Mouse (Mus musculus): ENCODE measurements around the gene Clca1. TPM values are rescaled to one million over a fixed set of nuclear protein-coding genes. Genes with fewer than 3 reads are reported as not detected.
"Not testable (repeated sequence)": the region's sequence is repeated elsewhere in the genome, so short reads cannot be mapped to it uniquely, and the experiment has no call there.

Gene Clca1
- total RNA-seq (2021): not detected
- long read RNA-seq, experiment 1: 0 reads
- long read RNA-seq, experiment 2: 0 reads

DNA sequence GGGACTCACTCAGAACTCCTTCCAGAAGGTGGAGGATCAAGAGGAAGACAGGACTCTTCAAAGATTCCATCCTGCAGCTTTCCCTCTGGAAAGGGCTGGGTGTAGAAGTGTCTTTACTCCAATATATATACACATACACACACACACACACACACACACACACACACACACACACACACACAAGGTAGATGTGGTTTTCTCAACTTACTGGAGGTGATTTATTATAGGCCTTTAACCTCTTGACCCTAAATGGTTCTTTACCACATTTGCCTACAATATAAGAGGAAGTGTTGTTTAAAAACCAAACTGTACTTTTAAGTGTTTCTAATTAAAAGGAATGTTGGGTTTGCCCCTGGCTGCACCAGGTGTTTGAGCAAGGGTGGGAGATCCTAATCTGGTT is at the start of gene Clca1:
Gene Clca1, minus strand, starts transcription at position 101 of the 400 bp plus-strand sequence.
- intact Hi-C loops (cut with DNase I): no loop called here
- DNase-seq (ENCODE audit: extremely low spot score in 1 of 2, low spot score in 2 of 2): no peak
- no peak for TF ChIP-seq CTCF (IDR thresholded peaks at IDR 0.05)
- Histone ChIP-seq H3K4me3 (no peak within 1 kb of the TSS), H3K27ac (no peak within 1 kb of the TSS)

DNA sequence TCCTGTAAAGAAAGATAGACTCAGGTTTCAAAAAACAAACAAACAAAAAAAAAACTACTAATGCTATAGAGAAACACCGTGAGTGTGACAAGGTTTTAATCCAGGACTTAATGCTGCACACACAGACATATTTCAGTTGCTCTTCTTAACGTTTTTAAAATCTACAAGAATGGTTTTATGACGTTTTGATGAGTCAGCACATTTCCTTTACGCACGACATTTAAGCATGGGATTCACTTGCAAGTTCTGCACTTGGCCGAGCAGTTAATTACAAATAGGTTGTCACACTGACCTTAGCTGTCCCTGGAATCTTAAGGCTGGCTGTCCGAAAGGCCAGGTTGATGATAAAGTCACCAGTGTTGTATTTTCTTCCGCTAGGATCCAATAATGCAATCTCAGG is 48.3 kb upstream of the Clca1 start:
- Histone ChIP-seq H3K4me3 (no peak overlapping the region), H3K27ac (no peak overlapping the region)
- TF ChIP-seq CTCF (IDR thresholded peaks at IDR 0.05): no peak
- intact Hi-C loops (cut with DNase I): no loop called here
- DNase-seq (ENCODE audit: extremely low spot score in 1 of 2, low spot score in 2 of 2): no peak

- Histone ChIP-seq H3K4me3 (no peak overlapping the region), H3K27ac (no peak overlapping the region)
- no peak for TF ChIP-seq CTCF (IDR thresholded peaks at IDR 0.05)
- intact Hi-C loops (cut with DNase I): no loop called here
- DNase-seq (ENCODE audit: extremely low spot score in 1 of 2, low spot score in 2 of 2): no peak
Measured at GRCm38 (mm10) chr3:145078405-145078804, 45.8 kb upstream of the Clca1 start.

- no peak overlapping the region for H3K27ac ChIP-seq
- DNase-seq (ENCODE audit: extremely low spot score in 1 of 2, low spot score in 2 of 2): no peak
- TF ChIP-seq CTCF (IDR thresholded peaks at IDR 0.05): no peak
- intact Hi-C loops (cut with DNase I): no loop called here
- no peak overlapping the region for H3K4me3 ChIP-seq
Measured at GRCm38 (mm10) chr3:145072339-145072738, 39.8 kb upstream of the Clca1 start.

DNA sequence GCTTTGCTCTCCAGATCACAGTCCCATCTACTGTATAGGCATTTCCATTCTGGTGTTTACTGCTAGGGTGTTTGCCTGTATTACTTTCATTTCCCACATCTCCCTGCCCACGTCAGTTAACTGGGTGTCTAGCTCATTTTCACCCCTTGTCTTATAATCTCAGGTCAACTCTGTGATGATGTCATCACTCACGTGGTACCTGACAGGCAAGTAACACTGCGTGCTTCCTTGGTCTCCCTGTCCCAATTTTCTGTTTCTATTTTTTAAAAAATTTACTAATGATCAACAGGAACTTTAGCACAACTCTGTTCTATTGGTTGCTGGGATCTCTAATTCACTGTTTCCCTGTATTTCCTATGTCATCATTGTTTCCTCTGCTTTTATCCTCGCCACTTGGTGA is 36.4 kb upstream of the Clca1 start:
- DNase-seq (ENCODE audit: extremely low spot score in 1 of 2, low spot score in 2 of 2): no peak
- no peak overlapping the region for H3K4me3 ChIP-seq
- intact Hi-C loops (cut with DNase I): no loop called here
- no peak overlapping the region for H3K27ac ChIP-seq
- no peak for TF ChIP-seq CTCF (IDR thresholded peaks at IDR 0.05)

- H3K27ac ChIP-seq; H3K4me3 ChIP-seq; intact Hi-C loops (cut with DNase I); DNase-seq (ENCODE audit: extremely low spot score in 1 of 2, low spot score in 2 of 2): not testable (repeated sequence)
Measured at GRCm38 (mm10) chr3:145055138-145055537, 22.6 kb upstream of the Clca1 start.

GRCm38 (mm10) chr3:145049820-145050219 is 17.2 kb upstream of the Clca1 start:
- DNase-seq (ENCODE audit: extremely low spot score in 1 of 2, low spot score in 2 of 2): no peak
- Histone ChIP-seq H3K27ac (no peak overlapping the region), H3K4me3 (no peak overlapping the region)
- TF ChIP-seq CTCF (IDR thresholded peaks at IDR 0.05): no peak
- intact Hi-C loops (cut with DNase I): no loop called here

GRCm38 (mm10) chr3:145038813-145039212 is 6.2 kb upstream of the Clca1 start:
- no peak for TF ChIP-seq CTCF (IDR thresholded peaks at IDR 0.05)
- intact Hi-C loops (cut with DNase I): no loop called here
- Histone ChIP-seq H3K4me3 (no peak overlapping the region), H3K27ac (no peak overlapping the region)
- no peak for DNase-seq (ENCODE audit: extremely low spot score in 1 of 2, low spot score in 2 of 2)

- intact Hi-C loops (cut with DNase I): loop anchor here (10.0 kb wide), 1 partner anchor 203 kb away; no protein-coding TSS in a partner anchor
- Histone ChIP-seq H3K27ac (no peak overlapping the region), H3K4me3 (no peak overlapping the region)
- no peak for DNase-seq (ENCODE audit: extremely low spot score in 1 of 2, low spot score in 2 of 2)
- no peak for TF ChIP-seq CTCF (IDR thresholded peaks at IDR 0.05)
Measured at GRCm38 (mm10) chr3:145028036-145028435, 4.5 kb downstream of the Clca1 start.

DNA sequence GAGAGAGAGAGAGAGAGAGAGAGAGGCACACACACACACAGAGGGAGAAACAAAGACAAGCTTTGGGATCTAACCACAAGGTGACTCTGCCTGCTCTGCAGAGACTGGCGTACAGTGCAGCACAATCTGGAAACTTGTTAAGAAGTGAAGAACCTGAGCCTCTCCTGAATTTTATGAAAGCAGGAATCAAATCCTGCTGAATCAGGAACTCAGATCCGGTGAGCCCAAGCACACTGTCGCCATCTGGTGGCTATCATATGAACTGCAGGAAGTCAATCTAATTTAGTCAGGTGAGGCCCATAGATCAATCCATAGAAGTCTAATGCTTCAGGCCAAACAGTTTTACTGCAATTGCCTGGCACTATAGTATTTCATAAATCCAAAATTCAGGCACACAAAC is 5.8 kb downstream of the Clca1 start:
- Histone ChIP-seq H3K27ac (no peak overlapping the region), H3K4me3 (no peak overlapping the region)
- intact Hi-C loops (cut with DNase I): loop anchor here (10.0 kb wide), 1 partner anchor 202 kb away; no protein-coding TSS in a partner anchor
- peak; percentile 96 for TF ChIP-seq CTCF (IDR thresholded peaks at IDR 0.05)
- peak; percentile 57 to 66 for DNase-seq (ENCODE audit: extremely low spot score in 1 of 2, low spot score in 2 of 2)

DNA sequence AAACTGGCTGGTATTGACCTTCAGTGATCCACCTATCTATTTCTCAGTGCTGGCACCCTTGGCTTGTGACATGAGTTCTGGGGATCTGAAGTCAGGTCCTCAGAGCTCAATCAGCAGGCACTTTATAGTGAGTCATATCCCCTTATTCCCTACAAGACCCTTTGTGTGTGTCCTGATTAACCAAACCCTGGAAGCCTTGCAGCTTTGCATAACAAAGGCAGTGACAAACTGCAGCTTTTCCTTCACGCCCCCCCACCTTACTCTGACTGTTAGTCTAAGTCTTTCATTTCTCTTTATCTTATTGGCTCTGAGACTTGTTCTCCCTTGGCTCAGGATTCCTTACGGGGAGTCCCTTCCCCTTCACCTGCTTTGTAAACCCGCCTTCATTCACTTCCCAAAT is 14.8 kb downstream of the Clca1 start:
- no peak overlapping the region for H3K27ac ChIP-seq
- no peak for TF ChIP-seq CTCF (IDR thresholded peaks at IDR 0.05)
- no peak overlapping the region for H3K4me3 ChIP-seq
- intact Hi-C loops (cut with DNase I): no loop called here
- DNase-seq (ENCODE audit: extremely low spot score in 1 of 2, low spot score in 2 of 2): no peak

- no peak overlapping the region for H3K4me3 ChIP-seq
- no peak for DNase-seq (ENCODE audit: extremely low spot score in 1 of 2, low spot score in 2 of 2)
- H3K27ac ChIP-seq: no peak overlapping the region
- intact Hi-C loops (cut with DNase I): no loop called here
- TF ChIP-seq CTCF (IDR thresholded peaks at IDR 0.05): peak; percentile 59
Measured at GRCm38 (mm10) chr3:145004422-145004821, 28.2 kb downstream of the Clca1 start.

DNA sequence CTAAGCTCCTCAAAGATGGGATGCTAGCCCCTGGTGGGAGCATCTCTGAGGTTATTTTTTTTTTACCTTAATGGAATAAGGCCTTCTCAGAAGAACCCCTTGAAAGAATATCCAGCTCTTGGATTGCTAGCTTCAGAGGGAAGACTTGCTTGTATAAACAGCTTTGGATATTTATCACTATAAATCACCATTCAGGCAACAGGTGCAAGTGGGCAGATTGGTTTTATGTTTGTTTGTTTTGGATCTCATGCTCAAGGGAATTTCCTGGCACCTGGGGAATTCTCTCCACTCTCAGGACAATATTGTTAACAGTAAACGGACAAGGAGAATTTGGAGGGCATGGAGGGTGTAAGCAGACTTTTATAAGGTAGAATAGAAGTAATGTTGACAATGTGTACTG is 31.7 kb downstream of the Clca1 start:
- intact Hi-C loops (cut with DNase I): no loop called here
- H3K4me3 ChIP-seq: no peak overlapping the region
- no peak for TF ChIP-seq CTCF (IDR thresholded peaks at IDR 0.05)
- DNase-seq (ENCODE audit: extremely low spot score in 1 of 2, low spot score in 2 of 2): no peak
- no peak overlapping the region for H3K27ac ChIP-seq
